Mouse (Mus musculus): Measurements from ENCODE around the gene Catsper2. TPM values are rescaled to one million over a fixed set of nuclear protein-coding genes. Genes with fewer than 3 reads are reported as not detected.

The Catsper2 gene
- polyA plus RNA-seq, 1 experiment = 0.97 TPM

DNA sequence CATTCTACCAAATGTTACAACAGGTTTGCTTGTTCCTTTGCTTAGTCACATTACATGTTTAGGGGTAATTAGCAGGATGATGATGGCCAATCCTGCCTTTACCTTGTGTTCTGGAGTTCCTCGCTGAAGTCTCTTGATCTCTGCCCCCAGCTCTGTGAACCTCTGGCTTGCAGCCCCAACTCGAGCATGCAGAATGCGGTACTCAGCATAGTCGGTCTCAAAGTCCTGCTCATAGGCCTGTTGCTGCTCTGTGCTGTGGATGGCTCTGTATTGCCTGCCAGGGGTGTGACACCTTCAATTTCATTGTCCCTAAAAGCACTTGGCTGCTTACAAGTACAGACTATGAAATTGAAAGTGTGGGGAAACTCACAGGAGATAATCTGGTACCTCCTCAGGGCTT lies 26.2 kb upstream of the Catsper2 start:
- no peak overlapping the region for H3K4me3 ChIP-seq (ENCODE audit: extremely low read depth, insufficient read depth, insufficient read length)
- no peak for DNase-seq (ENCODE audit: low read depth in 1 of 2, low spot score in 2 of 2)
- H3K27me3 ChIP-seq (ENCODE audit: control insufficient read depth, insufficient read depth, low read length) = no peaks in the 10 kb centered on the region
- 84% methylated on average over 4 of the region's 4 CpGs for WGBS
- H3K27ac ChIP-seq (ENCODE audit: insufficient read depth, low read length) = no peak overlapping the region
- peaks cover 19% of the 10 kb centered on the region for H3K36me3 ChIP-seq (ENCODE audit: control insufficient read depth, insufficient read depth, low read length)
- TF ChIP-seq POLR2A (IDR thresholded peaks at IDR 0.05; ENCODE audit: low read depth, low read length) = no peak
- no peak for TF ChIP-seq CTCF (IDR thresholded peaks at IDR 0.05; ENCODE audit: extremely low read depth, insufficient read depth, insufficient read length, insufficient replicate concordance)
- peaks cover 5% of the 10 kb centered on the region; the same call in 1 of the 2 replicates for H3K4me1 ChIP-seq (ENCODE audit: control insufficient read depth, insufficient read depth, insufficient read length)

DNA sequence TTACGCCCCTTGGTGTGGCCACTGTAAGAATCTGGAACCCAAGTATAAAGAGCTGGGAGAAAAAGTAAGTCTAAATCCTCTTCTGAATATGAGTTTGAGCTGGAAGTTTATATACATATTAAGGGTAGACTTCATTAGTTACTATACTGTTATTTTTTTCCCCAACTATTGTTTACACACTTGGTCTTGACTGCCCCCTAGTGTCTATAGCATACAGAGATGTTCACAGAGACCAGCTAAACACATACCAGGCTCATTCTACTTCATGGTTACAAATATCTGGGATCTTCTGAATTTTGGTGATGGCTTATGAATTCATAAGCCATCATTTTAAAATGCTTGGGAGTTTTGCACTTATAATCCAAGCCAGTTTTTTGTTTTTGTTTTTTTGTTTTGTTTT lies 21.3 kb upstream of the Catsper2 start:
- Histone ChIP-seq H3K4me1 (ENCODE audit: control insufficient read depth, insufficient read depth, insufficient read length) (no peaks in the 10 kb centered on the region), H3K4me3 (ENCODE audit: extremely low read depth, insufficient read depth, insufficient read length) (no peak overlapping the region), H3K36me3 (ENCODE audit: control insufficient read depth, insufficient read depth, low read length) (peaks cover 56% of the 10 kb centered on the region), H3K27me3 (ENCODE audit: control insufficient read depth, insufficient read depth, low read length) (no peaks in the 10 kb centered on the region), H3K27ac (ENCODE audit: insufficient read depth, low read length) (no peak overlapping the region)
- TF ChIP-seq POLR2A (IDR thresholded peaks at IDR 0.05; ENCODE audit: low read depth, low read length) (no peak), CTCF (IDR thresholded peaks at IDR 0.05; ENCODE audit: extremely low read depth, insufficient read depth, insufficient read length, insufficient replicate concordance) (no peak)
- WGBS = 98% methylated on average over 1 of the region's 1 CpGs
- DNase-seq (ENCODE audit: low read depth in 1 of 2, low spot score in 2 of 2) = peak in 1 of 2 experiments; percentile 28

GRCm38 (mm10) chr2:121425890-121426289 lies 12.3 kb upstream of the Catsper2 start:
- no peak for DNase-seq (ENCODE audit: low read depth in 1 of 2, low spot score in 2 of 2)
- H3K27ac ChIP-seq (ENCODE audit: insufficient read depth, low read length) = no peak overlapping the region
- no peak for TF ChIP-seq POLR2A (IDR thresholded peaks at IDR 0.05; ENCODE audit: low read depth, low read length)
- TF ChIP-seq CTCF (IDR thresholded peaks at IDR 0.05; ENCODE audit: extremely low read depth, insufficient read depth, insufficient read length, insufficient replicate concordance) = no peak
- H3K36me3 ChIP-seq (ENCODE audit: control insufficient read depth, insufficient read depth, low read length) = peaks cover 23% of the 10 kb centered on the region
- WGBS = 85% methylated on average over 2 of the region's 2 CpGs
- H3K4me3 ChIP-seq (ENCODE audit: extremely low read depth, insufficient read depth, insufficient read length) = no peak overlapping the region
- H3K27me3 ChIP-seq (ENCODE audit: control insufficient read depth, insufficient read depth, low read length) = no peaks in the 10 kb centered on the region
- H3K4me1 ChIP-seq (ENCODE audit: control insufficient read depth, insufficient read depth, insufficient read length) = no peaks in the 10 kb centered on the region

DNA sequence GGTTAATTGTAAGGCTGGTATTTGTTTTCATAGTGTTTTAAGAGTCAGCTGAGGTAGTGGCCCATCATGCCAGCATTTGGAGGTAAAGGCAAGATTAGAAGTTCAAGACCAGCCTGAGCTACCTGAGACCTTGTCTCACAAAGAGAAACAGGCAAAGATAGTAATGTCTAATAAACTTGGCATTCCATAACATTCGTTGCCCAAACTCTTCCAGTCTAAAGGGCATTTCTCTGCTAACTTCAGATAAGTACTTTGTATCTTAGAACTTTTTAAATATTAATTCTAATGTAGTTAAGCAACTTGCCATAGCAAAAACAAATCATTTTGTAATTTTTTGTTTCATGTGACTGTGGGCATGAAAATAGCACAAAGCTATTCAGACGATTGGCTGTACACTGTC lies 9.6 kb upstream of the Catsper2 start:
- WGBS = 76% methylated on average over 2 of the region's 2 CpGs
- no peak overlapping the region for H3K4me3 ChIP-seq (ENCODE audit: extremely low read depth, insufficient read depth, insufficient read length)
- no peak overlapping the region for H3K27ac ChIP-seq (ENCODE audit: insufficient read depth, low read length)
- H3K4me1 ChIP-seq (ENCODE audit: control insufficient read depth, insufficient read depth, insufficient read length) = no peaks in the 10 kb centered on the region
- TF ChIP-seq CTCF (IDR thresholded peaks at IDR 0.05; ENCODE audit: extremely low read depth, insufficient read depth, insufficient read length, insufficient replicate concordance) (no peak), POLR2A (IDR thresholded peaks at IDR 0.05; ENCODE audit: low read depth, low read length) (no peak)
- peaks cover 13% of the 10 kb centered on the region for H3K36me3 ChIP-seq (ENCODE audit: control insufficient read depth, insufficient read depth, low read length)
- H3K27me3 ChIP-seq (ENCODE audit: control insufficient read depth, insufficient read depth, low read length) = no peaks in the 10 kb centered on the region
- no peak for DNase-seq (ENCODE audit: low read depth in 1 of 2, low spot score in 2 of 2)

DNA sequence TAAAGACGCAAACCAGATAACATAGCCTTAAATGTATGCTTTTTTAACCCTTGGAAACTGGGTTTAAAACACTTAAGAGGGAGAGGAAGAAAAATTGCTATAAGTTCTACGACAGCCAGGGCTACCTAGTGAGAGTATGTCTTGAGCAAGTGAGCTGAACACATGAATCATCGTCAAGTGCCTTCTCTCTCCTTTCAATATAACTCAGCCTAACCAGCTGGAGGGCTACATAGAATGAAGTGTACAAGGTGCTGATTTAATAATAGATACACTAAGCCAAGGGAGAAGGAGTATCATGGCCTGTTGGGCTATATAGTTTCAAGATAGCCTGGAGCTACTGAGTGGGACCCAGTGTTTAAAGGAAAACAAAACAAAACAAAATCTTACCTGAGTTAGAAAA lies 4.9 kb upstream of the Catsper2 start:
- no peak for DNase-seq (ENCODE audit: low read depth in 1 of 2, low spot score in 2 of 2)
- no peaks in the 10 kb centered on the region for H3K27me3 ChIP-seq (ENCODE audit: control insufficient read depth, insufficient read depth, low read length)
- H3K4me1 ChIP-seq (ENCODE audit: control insufficient read depth, insufficient read depth, insufficient read length) = no peaks in the 10 kb centered on the region; the same call in 1 of the 2 replicates

GRCm38 (mm10) chr2:121416356-121416755 lies 2.8 kb upstream of the Catsper2 start:
- TF ChIP-seq CTCF (IDR thresholded peaks at IDR 0.05; ENCODE audit: extremely low read depth, insufficient read depth, insufficient read length, insufficient replicate concordance) (no peak), POLR2A (IDR thresholded peaks at IDR 0.05; ENCODE audit: low read depth, low read length) (no peak)
- no peaks in the 10 kb centered on the region for H3K27me3 ChIP-seq (ENCODE audit: control insufficient read depth, insufficient read depth, low read length)
- no peak overlapping the region; the same call in 1 of the 2 replicates for H3K27ac ChIP-seq (ENCODE audit: insufficient read depth, low read length)
- no peak for DNase-seq (ENCODE audit: low read depth in 1 of 2, low spot score in 2 of 2)
- H3K4me3 ChIP-seq (ENCODE audit: extremely low read depth, insufficient read depth, insufficient read length) = no peak overlapping the region
- WGBS = 84% methylated on average over 6 of the region's 6 CpGs
- no peaks in the 10 kb centered on the region; the same call in 1 of the 2 replicates for H3K4me1 ChIP-seq (ENCODE audit: control insufficient read depth, insufficient read depth, insufficient read length)
- H3K36me3 ChIP-seq (ENCODE audit: control insufficient read depth, insufficient read depth, low read length) = peaks cover 4% of the 10 kb centered on the region; the same call in 1 of the 2 replicates

More for the DNA sequence above, 4.9 kb upstream of the Catsper2 start:
- H3K36me3 ChIP-seq (ENCODE audit: control insufficient read depth, insufficient read depth, low read length) = peaks cover 11% of the 10 kb centered on the region
- no peak overlapping the region for H3K4me3 ChIP-seq (ENCODE audit: extremely low read depth, insufficient read depth, insufficient read length)
- no peak for TF ChIP-seq POLR2A (IDR thresholded peaks at IDR 0.05; ENCODE audit: low read depth, low read length)
- no peak for TF ChIP-seq CTCF (IDR thresholded peaks at IDR 0.05; ENCODE audit: extremely low read depth, insufficient read depth, insufficient read length, insufficient replicate concordance)
- 79% methylated on average over 3 of the region's 3 CpGs for WGBS
- H3K27ac ChIP-seq (ENCODE audit: insufficient read depth, low read length) = no peak overlapping the region

- Histone ChIP-seq H3K27ac (ENCODE audit: insufficient read depth, low read length) (no peak overlapping the region), H3K4me3 (ENCODE audit: extremely low read depth, insufficient read depth, insufficient read length) (no peak overlapping the region), H3K36me3 (ENCODE audit: control insufficient read depth, insufficient read depth, low read length) (peaks cover 4% of the 10 kb centered on the region; the same call in 1 of the 2 replicates), H3K27me3 (ENCODE audit: control insufficient read depth, insufficient read depth, low read length) (no peaks in the 10 kb centered on the region), H3K4me1 (ENCODE audit: control insufficient read depth, insufficient read depth, insufficient read length) (no peaks in the 10 kb centered on the region; the same call in 1 of the 2 replicates)
- 85% methylated on average over 3 of the region's 3 CpGs for WGBS
- no peak for DNase-seq (ENCODE audit: low read depth in 1 of 2, low spot score in 2 of 2)
- TF ChIP-seq CTCF (IDR thresholded peaks at IDR 0.05; ENCODE audit: extremely low read depth, insufficient read depth, insufficient read length, insufficient replicate concordance) = no peak
- no peak for TF ChIP-seq POLR2A (IDR thresholded peaks at IDR 0.05; ENCODE audit: low read depth, low read length)
Observed at GRCm38 (mm10) chr2:121415591-121415990, 2.0 kb upstream of the Catsper2 start.
